Mouse (Mus musculus) midbrain, embryonic 13.5 days (tissue): Measurements from ENCODE around the gene Tspan13. TPM values are rescaled to one million over a fixed set of nuclear protein-coding genes. Genes with fewer than 3 reads are reported as not detected.

Experiments
- ATAC-seq: fragments of 200-750 bp; cut with Nextera tagmentation; 2 replicates; pipeline ENCODE4 v1.8.0; 2017; ENCODE audit warnings: mild to moderate bottlenecking, moderate TSS enrichment, moderate library complexity
- H3K27ac ChIP-seq: fragments of 300-500 bp; sonication (generic); 2 replicates; pipeline ENCODE4 v1.5.1; 2015; ENCODE audit warnings: inconsistent platforms, mild to moderate bottlenecking, moderate library complexity
- H3K27me3 ChIP-seq: fragments of 300-500 bp; sonication (generic); 2 replicates; pipeline ENCODE4 v1.6.1; 2015; ENCODE audit warnings: mild to moderate bottlenecking, inconsistent platforms
- H3K36me3 ChIP-seq: fragments of 300-500 bp; sonication (generic); 2 replicates; pipeline ENCODE4 v1.6.1; 2015; ENCODE audit warnings: mild to moderate bottlenecking, inconsistent platforms
- H3K4me1 ChIP-seq: fragments of 300-500 bp; sonication (generic); replicated peaks from 2 replicates; pipeline ENCODE4 v1.6.1; 2015; ENCODE audit warnings: inconsistent platforms
- H3K4me2 ChIP-seq: fragments of 300-500 bp; sonication (generic); replicated peaks from 2 replicates; pipeline ENCODE4 v1.6.1; 2015; ENCODE audit warnings: moderate library complexity, mild to moderate bottlenecking, inconsistent platforms
- H3K4me3 ChIP-seq: fragments of 300-500 bp; sonication (generic); replicated peaks from 2 replicates; pipeline ENCODE4 v1.5.1; 2015; ENCODE audit warnings: mild to moderate bottlenecking, inconsistent platforms
- H3K9ac ChIP-seq: fragments of 300-500 bp; sonication (generic); replicated peaks from 2 replicates; pipeline ENCODE4 v1.6.1; 2015; ENCODE audit warnings: mild to moderate bottlenecking, inconsistent platforms
- H3K9me3 ChIP-seq: fragments of 300-500 bp; sonication (generic); 2 replicates; pipeline ENCODE4 v1.6.1; 2016; ENCODE audit warnings: mild to moderate bottlenecking, inconsistent platforms
- WGBS: fragments of 180-500 bp; shearing (Covaris S2); methylation state at CpG from one replicate; pipeline ENCODE4 v1.1.7; 2015; 5-methylcytosine and 5-hydroxymethylcytosine counted together
- polyA plus RNA-seq: library from polyadenylated mRNA; unstranded; fragments of >200 nt; fragmentation: Nextera tagmentation; extraction: Ambion mirVana; gene quantifications from 2 replicates; pipeline ENCODE4 v1.2.1, GENCODE M21; 2015

Gene Tspan13
- polyA plus RNA-seq, 1 experiment from 2014 or later: 361 TPM

DNA sequence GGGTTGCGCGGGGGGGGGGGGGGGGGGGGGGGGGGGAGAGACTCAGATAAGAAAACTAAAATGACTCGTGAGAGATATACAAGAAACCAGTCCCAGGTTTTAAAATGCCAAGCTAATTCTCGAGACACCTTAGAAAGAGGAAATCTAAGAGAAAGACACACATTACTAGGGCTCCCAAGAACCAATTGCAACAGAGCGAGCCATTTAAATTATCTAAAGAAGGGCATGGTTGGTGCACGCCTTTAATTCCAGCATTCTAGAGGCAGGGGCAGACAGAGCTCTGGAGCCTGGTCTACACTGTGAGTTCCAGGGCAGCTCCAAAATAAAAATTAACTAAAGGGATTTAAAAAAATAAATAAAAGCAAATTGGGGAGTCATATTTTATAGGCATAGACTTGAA is 12.6 kb downstream of the Tspan13 start:
- ATAC-seq: no peak
- Histone ChIP-seq H3K4me3 (no peak overlapping the region), H3K4me2 (no peak overlapping the region), H3K9ac (no peak overlapping the region), H3K4me1 (peaks cover 11% of the 10 kb centered on the region), H3K27me3 (no peaks in the 10 kb centered on the region), H3K27ac (no peak overlapping the region), H3K9me3 (0 out of 2 replicates have a peak, but pooled peaks cover 2% of the 10 kb centered on the region), H3K36me3 (peaks cover 7% of the 10 kb centered on the region)
- WGBS: 89% methylated on average over 4 of the region's 6 CpGs

DNA sequence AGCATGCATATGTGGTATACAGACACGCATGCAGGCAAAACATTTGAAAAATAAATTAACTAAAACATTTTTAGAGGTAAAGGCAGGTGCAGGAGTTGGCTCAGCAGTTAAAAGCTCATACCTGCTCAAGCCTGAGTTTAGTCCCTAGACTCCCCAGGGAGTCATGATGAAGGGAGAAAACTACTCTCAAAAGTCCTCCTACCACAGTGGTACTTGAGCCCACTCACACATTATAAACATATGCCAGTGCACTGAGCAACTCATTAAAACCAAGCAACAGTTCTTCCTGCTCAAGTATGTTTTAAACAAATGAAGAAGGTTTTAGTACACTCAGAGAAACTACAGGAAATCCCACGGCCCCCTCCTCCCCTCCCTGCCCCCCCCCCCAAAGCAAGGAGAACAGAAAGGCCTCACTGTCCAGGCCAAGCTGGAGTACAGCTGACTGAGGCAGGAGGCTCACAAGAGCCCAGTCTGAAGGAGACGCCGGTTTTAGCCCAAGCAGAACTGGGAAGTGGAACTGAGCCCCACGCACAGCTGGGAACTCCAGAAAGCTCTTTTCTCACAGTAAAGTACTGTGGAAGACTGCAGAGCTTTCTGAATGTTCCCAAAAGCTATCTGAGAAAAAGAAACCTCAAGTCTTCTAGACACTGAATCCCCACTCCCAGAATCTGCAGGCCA is 13.2 kb downstream of the Tspan13 start:
- Histone ChIP-seq H3K9ac (no peak overlapping the region), H3K4me1 (peaks cover 14% of the 10 kb centered on the region), H3K4me3 (no peak overlapping the region), H3K9me3 (0 out of 2 replicates have a peak, but pooled peaks cover 2% of the 10 kb centered on the region), H3K27ac (no peak overlapping the region), H3K36me3 (peaks cover 7% of the 10 kb centered on the region), H3K4me2 (no peak overlapping the region), H3K27me3 (no peaks in the 10 kb centered on the region)
- ATAC-seq: no peak
- WGBS: 78% methylated on average over 5 of the region's 5 CpGs

DNA sequence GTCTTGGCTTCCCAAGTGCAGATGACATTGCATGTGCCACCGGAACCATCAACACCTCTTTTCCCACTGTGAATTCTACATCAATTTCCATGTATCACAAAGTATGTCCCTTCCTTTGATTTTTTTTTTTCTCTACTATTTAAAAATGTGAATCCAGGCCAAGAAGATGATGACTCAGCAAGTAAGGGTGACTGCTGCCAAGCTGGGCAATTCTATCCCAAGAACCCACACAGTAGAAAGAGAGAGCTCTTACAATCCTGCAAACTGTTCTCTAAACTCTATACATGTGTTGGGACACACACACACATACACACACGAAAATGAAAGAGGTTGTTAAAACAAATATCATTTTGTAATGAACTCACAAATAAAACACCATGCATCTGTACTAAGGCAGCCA is 15.1 kb downstream of the Tspan13 start:
- peaks cover 14% of the 10 kb centered on the region for H3K4me1 ChIP-seq
- H3K9me3 ChIP-seq: no peaks in the 10 kb centered on the region
- ATAC-seq: no peak
- no peak overlapping the region for H3K27ac ChIP-seq
- H3K4me2 ChIP-seq: no peak overlapping the region
- no peak overlapping the region for H3K9ac ChIP-seq
- no peaks in the 10 kb centered on the region for H3K36me3 ChIP-seq
- H3K4me3 ChIP-seq: no peak overlapping the region
- no peaks in the 10 kb centered on the region for H3K27me3 ChIP-seq
- WGBS: 89% methylated on average over 2 of the region's 2 CpGs

DNA sequence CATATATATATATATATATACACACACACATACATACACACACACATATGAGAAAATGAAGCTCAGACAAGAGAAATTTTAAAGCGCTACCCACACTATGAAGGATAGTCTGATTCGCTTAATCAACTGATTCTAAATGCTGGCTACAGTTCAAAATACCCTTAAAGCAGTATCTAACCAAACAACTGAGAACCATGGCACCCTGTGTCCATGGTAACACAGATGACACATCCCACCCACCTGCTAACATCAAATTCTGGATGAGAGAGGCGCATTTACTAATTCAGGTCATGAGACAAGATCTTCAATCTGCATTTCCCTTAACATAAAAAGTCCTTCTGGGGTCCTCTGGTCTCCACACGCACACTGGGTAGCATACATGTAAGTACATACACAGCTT is 16.2 kb downstream of the Tspan13 start:
- Histone ChIP-seq H3K36me3 (peaks cover 6% of the 10 kb centered on the region), H3K4me2 (no peak overlapping the region), H3K9me3 (no peaks in the 10 kb centered on the region), H3K27ac (no peak overlapping the region), H3K4me3 (no peak overlapping the region), H3K9ac (no peak overlapping the region), H3K27me3 (no peaks in the 10 kb centered on the region), H3K4me1 (peaks cover 14% of the 10 kb centered on the region)
- no peak for ATAC-seq
- WGBS: 90% methylated on average over 4 of the region's 4 CpGs

DNA sequence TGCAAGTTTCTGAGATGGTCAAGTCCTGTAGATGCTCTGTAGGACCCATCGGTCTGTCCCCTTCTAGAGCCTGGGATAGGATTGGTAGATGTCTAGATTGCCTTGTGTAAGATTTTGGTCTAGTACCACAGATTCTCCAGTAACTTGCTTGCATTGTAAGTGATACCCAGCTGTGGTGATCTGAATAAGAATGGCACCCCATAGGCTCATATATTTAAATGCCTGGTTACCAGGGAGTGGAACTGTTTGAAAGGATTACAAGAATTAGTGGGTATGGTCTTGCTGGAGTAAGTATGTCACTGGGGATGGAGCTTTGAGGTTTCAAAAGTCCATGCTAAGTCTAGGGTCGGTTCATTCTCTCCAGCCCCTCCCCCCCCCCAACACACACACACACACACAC is 21.6 kb downstream of the Tspan13 start:
- Histone ChIP-seq H3K4me2 (no peak overlapping the region), H3K9me3 (no peaks in the 10 kb centered on the region), H3K4me3 (no peak overlapping the region), H3K27me3 (no peaks in the 10 kb centered on the region), H3K27ac (no peak overlapping the region), H3K4me1 (peaks cover 4% of the 10 kb centered on the region; the same call in 1 of the 2 replicates), H3K9ac (no peak overlapping the region), H3K36me3 (peaks cover 47% of the 10 kb centered on the region)
- no peak for ATAC-seq
- WGBS: 94% methylated on average over 2 of the region's 2 CpGs

DNA sequence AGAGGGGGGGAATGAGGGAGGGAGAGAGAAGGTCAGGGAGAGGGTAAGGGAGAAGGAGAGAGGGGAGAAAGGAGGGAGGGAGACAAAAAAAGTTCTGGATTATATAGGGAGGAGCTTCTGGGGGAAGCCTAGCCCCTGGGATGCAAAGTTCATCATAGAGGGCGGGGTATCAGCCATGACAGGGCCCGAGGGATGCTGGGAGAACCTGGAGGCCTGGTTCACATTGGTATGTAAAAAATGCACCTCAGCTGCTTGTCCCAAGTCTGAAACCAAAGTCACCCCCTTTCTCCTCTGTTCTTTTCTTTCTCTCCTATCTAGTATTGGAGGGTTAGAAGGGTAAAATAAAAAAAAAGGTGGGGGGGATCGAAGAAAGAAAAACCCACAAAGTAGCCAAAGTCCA is 22.2 kb downstream of the Tspan13 start:
- H3K27me3 ChIP-seq: no peaks in the 10 kb centered on the region
- 90% methylated on average over 3 of the region's 3 CpGs for WGBS
- peaks cover 4% of the 10 kb centered on the region; the same call in 1 of the 2 replicates for H3K4me1 ChIP-seq
- no peak overlapping the region for H3K4me2 ChIP-seq
- H3K4me3 ChIP-seq: no peak overlapping the region
- no peak for ATAC-seq
- H3K27ac ChIP-seq: no peak overlapping the region
- peaks cover 52% of the 10 kb centered on the region for H3K36me3 ChIP-seq
- H3K9ac ChIP-seq: no peak overlapping the region
- H3K9me3 ChIP-seq: no peaks in the 10 kb centered on the region

DNA sequence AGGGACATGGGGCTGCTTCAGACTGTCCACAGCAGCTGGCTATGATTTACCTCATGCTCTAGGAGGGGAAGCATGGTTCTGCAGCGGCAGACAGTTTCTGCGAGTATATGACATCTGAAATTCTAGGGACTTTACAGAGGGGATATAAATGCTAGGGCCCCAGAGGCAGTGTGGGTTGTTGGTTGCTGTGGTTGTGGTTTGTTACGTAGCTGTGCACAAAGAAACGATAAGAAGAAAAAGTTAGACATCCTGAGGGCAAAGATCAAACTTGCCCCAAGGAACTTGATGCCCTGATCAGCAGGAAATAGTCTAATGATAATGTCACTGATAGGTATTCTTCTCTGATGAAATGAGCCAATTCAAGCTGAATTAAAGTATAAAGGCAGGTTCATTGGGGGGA is 22.7 kb downstream of the Tspan13 start:
- H3K9me3 ChIP-seq: no peaks in the 10 kb centered on the region
- no peak overlapping the region for H3K27ac ChIP-seq
- peaks cover 56% of the 10 kb centered on the region for H3K36me3 ChIP-seq
- no peaks in the 10 kb centered on the region for H3K27me3 ChIP-seq
- 93% methylated on average over 4 of the region's 4 CpGs for WGBS
- H3K4me2 ChIP-seq: no peak overlapping the region
- no peak for ATAC-seq
- H3K4me1 ChIP-seq: peaks cover 3% of the 10 kb centered on the region; the same call in 1 of the 2 replicates
- H3K4me3 ChIP-seq: no peak overlapping the region
- no peak overlapping the region for H3K9ac ChIP-seq

DNA sequence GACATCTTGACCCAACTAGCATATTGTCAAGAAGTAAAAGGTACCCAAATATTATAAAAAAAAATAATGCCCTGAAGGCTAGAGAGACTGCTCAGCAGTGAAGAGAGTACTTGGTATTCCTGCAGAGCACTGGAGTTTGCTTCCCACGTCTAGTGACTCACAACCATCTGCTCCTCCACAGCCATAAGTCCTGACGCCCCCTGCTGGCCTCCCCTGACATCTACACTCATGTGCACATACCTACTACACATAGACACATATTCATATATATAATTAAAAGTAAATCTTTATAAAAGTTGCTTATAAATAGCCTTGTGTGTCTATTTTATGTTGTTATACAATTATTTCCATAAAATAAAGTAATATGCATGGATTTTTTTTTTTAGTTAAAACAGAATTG is 24.5 kb downstream of the Tspan13 start:
- Histone ChIP-seq H3K27me3 (no peaks in the 10 kb centered on the region), H3K4me2 (no peak overlapping the region), H3K9me3 (no peaks in the 10 kb centered on the region), H3K4me3 (no peak overlapping the region), H3K27ac (no peak overlapping the region), H3K4me1 (no peaks in the 10 kb centered on the region), H3K9ac (no peak overlapping the region), H3K36me3 (peaks cover 62% of the 10 kb centered on the region)
- WGBS: 82% methylated on average over 2 of the region's 2 CpGs
- ATAC-seq: no peak

DNA sequence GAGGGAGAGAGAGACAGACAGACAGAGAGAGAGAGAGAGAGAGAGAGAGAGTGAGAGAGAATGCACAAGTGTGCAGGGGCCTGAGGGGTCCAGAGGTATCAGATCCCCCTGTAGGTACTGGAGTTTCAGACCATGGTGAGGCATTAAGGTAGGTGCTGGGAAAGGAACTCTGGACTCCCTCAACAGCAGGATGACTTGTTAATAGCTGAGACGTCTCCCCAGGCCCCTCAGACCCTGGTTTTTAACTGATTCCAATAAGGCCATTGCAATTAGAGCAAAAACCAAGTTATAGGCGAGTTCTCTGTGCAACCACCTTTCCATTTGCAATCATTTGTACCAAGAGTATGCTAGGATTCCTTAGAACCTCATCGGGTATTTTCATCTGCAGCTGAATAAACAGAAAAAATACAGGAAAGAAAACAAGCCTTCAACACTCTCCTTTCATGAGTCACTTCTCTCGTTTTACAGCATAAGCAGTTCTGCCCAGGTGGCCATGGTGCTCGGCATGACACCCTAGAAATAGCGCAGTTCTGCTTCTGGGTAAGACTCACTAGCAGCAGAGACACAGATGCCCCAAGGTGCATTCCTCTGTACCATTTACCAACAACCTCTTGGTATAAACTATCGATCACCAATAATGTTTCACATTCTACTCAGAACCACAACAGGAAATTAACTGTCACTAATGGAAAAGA is 28.9 kb downstream of the Tspan13 start:
- no peaks in the 10 kb centered on the region for H3K9me3 ChIP-seq
- no peak overlapping the region for H3K4me3 ChIP-seq
- 84% methylated on average over 7 of the region's 7 CpGs for WGBS
- no peak overlapping the region for H3K27ac ChIP-seq
- no peak for ATAC-seq
- no peaks in the 10 kb centered on the region for H3K4me1 ChIP-seq
- no peaks in the 10 kb centered on the region for H3K27me3 ChIP-seq
- H3K9ac ChIP-seq: no peak overlapping the region
- H3K4me2 ChIP-seq: no peak overlapping the region
- peaks cover 33% of the 10 kb centered on the region for H3K36me3 ChIP-seq

DNA sequence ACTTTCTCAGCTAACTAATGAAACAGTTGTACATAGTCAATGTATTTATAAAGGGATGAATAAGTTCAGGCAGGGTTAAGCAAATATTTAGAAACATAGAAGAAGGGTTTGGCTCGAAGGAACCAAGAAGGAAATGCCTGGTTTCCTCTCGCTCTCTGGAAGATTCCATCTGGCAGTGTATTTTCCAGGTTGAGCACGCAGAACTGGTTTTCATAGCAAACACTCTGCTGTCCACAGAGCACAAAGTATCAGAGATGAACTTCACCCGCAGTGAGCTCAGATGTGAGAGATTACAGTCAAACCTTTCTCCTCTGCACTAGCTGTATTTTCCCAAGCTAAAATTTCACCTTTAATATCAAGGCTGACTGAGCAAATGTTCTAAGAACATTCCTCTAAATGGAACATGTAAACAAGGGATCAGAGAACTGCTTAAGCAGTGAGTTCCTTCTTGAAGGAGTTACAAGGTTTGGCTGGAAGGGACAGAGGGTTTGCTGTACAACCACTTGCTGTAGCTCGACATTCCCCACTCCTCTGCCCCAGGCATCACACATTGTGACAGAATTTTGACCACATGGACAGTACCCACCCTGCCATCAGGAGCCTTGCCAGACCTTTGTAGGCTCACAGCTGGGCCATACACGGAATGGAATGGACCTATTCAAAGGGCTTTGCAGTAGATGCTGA is 33.8 kb downstream of the Tspan13 start:
- Histone ChIP-seq H3K4me1 (no peaks in the 10 kb centered on the region), H3K27ac (no peak overlapping the region), H3K9ac (no peak overlapping the region), H3K27me3 (no peaks in the 10 kb centered on the region), H3K4me3 (no peak overlapping the region), H3K4me2 (no peak overlapping the region), H3K36me3 (peaks cover 4% of the 10 kb centered on the region; the same call in 1 of the 2 replicates), H3K9me3 (no peaks in the 10 kb centered on the region)
- ATAC-seq: no peak
- WGBS: 75% methylated on average over 6 of the region's 6 CpGs

DNA sequence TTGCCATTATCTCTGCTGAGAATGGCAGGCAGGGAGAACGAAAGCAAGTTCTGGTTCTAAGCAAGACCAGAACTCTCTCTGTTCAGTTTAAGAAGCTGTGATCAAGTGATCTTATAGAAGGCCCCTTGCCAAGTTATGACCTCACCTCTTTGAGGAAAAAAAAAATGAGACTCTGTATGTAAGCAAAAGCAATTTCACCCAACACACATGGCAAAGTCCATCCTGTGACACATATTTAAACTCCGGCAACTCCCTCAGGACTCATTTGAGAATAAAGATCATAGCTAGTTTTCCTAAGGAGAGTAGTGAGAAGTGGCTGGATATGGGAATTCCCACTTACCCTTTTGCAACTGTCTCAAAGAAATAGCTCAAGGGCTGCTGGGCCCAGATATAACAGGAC is 34.7 kb downstream of the Tspan13 start:
- WGBS: 92% methylated on average over 2 of the region's 2 CpGs
- no peak overlapping the region for H3K27ac ChIP-seq
- no peaks in the 10 kb centered on the region for H3K9me3 ChIP-seq
- H3K27me3 ChIP-seq: no peaks in the 10 kb centered on the region
- no peaks in the 10 kb centered on the region for H3K4me1 ChIP-seq
- H3K4me3 ChIP-seq: no peak overlapping the region
- H3K4me2 ChIP-seq: no peak overlapping the region
- H3K9ac ChIP-seq: no peak overlapping the region
- H3K36me3 ChIP-seq: no peaks in the 10 kb centered on the region
- no peak for ATAC-seq

DNA sequence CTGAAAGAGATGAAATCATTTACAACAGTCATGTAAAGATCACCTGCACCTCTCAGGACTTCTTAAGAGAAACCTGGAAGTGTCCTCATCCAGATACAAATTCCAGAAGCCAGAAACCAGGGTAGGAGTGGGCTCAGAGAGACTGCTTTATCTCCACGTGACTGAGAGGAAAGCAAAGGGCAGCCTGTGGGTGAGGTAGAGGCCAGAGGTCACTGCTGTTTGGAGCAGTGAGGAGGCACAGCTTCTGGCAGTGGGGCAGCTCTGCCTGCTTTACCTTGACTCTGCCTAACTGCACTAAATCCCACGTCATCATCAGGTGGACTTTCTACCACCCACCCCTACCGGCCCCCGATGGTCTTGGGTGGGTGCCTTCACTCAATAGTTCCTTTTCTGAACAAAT is 37.6 kb downstream of the Tspan13 start:
- Histone ChIP-seq H3K27me3 (no peaks in the 10 kb centered on the region), H3K4me2 (no peak overlapping the region), H3K27ac (no peak overlapping the region), H3K4me3 (no peak overlapping the region), H3K9me3 (no peaks in the 10 kb centered on the region), H3K36me3 (no peaks in the 10 kb centered on the region), H3K4me1 (no peaks in the 10 kb centered on the region), H3K9ac (no peak overlapping the region)
- WGBS: 69% methylated on average over 4 of the region's 4 CpGs
- no peak for ATAC-seq
